Mouse (Mus musculus): ENCODE measurements around the gene Kif5a. TPM values are rescaled to one million over a fixed set of nuclear protein-coding genes. Genes with fewer than 3 reads are reported as not detected.

Kif5a gene
- polyA plus RNA-seq, 1 experiment = 0.29 TPM

- no peaks in the 10 kb centered on the region for H3K79me3 ChIP-seq (ENCODE audit: low read depth)
- no peaks in the 10 kb centered on the region for H3K79me2 ChIP-seq (ENCODE audit: control insufficient read depth, insufficient read depth)
- no peak overlapping the region for H3ac ChIP-seq (ENCODE audit: control insufficient read depth, insufficient read length, low read depth)
- TF ChIP-seq CTCF (IDR thresholded peaks at IDR 0.05; ENCODE audit: control insufficient read depth, insufficient read depth, insufficient read length) (no peak), MAX (IDR thresholded peaks at IDR 0.05) (no peak), MYOD1 (IDR thresholded peaks at IDR 0.05; ENCODE audit: control insufficient read depth, insufficient read length, low read depth) (no peak), CEBPB (IDR thresholded peaks at IDR 0.05; ENCODE audit: low read depth) (no peak), USF1 (IDR thresholded peaks at IDR 0.05; ENCODE audit: low read depth) (no peak), FOSL1 (IDR thresholded peaks at IDR 0.05; ENCODE audit: insufficient read depth, low read length, poor library complexity, severe bottlenecking) (no peak), MYOG (IDR thresholded peaks at IDR 0.05; ENCODE audit: control insufficient read depth, extremely low read depth, insufficient read length) (no peak)
- H3K27me3 ChIP-seq (ENCODE audit: control insufficient read depth, insufficient read depth, insufficient read length) = peaks cover 69% of the 10 kb centered on the region
- no peaks in the 10 kb centered on the region for H3K36me3 ChIP-seq (ENCODE audit: control insufficient read depth, insufficient read depth)
- H3K4me3 ChIP-seq (ENCODE audit: insufficient read depth, poor library complexity, severe bottlenecking) = no peak overlapping the region
Observed at GRCm38 (mm10) chr10:127236541-127236940, 26.6 kb downstream of the Kif5a start.

GRCm38 (mm10) chr10:127233141-127233540 lies 30.0 kb downstream of the Kif5a start:
- Histone ChIP-seq H3K4me3 (ENCODE audit: insufficient read depth, poor library complexity, severe bottlenecking) (no peak overlapping the region), H3K79me2 (ENCODE audit: control insufficient read depth, insufficient read depth) (no peaks in the 10 kb centered on the region), H3ac (ENCODE audit: control insufficient read depth, insufficient read length, low read depth) (no peak overlapping the region), H3K79me3 (ENCODE audit: low read depth) (no peaks in the 10 kb centered on the region), H3K36me3 (ENCODE audit: control insufficient read depth, insufficient read depth) (no peaks in the 10 kb centered on the region), H3K27me3 (ENCODE audit: control insufficient read depth, insufficient read depth, insufficient read length) (peaks cover 55% of the 10 kb centered on the region)
- TF ChIP-seq CEBPB (IDR thresholded peaks at IDR 0.05; ENCODE audit: low read depth) = no peak
- TF ChIP-seq MAX (IDR thresholded peaks at IDR 0.05) = no peak
- TF ChIP-seq USF1 (IDR thresholded peaks at IDR 0.05; ENCODE audit: low read depth) = no peak
- TF ChIP-seq MYOG (IDR thresholded peaks at IDR 0.05; ENCODE audit: control insufficient read depth, extremely low read depth, insufficient read length) = no peak
- no peak for TF ChIP-seq MYOD1 (IDR thresholded peaks at IDR 0.05; ENCODE audit: control insufficient read depth, insufficient read length, low read depth)
- TF ChIP-seq CTCF (IDR thresholded peaks at IDR 0.05; ENCODE audit: control insufficient read depth, insufficient read depth, insufficient read length) = no peak
- no peak for TF ChIP-seq FOSL1 (IDR thresholded peaks at IDR 0.05; ENCODE audit: insufficient read depth, low read length, poor library complexity, severe bottlenecking)

- Histone ChIP-seq H3K79me2 (ENCODE audit: control insufficient read depth, insufficient read depth) (no peaks in the 10 kb centered on the region), H3K79me3 (ENCODE audit: low read depth) (no peaks in the 10 kb centered on the region)
- no peak for TF ChIP-seq MYOD1 (IDR thresholded peaks at IDR 0.05; ENCODE audit: control insufficient read depth, insufficient read length, low read depth)
Observed at GRCm38 (mm10) chr10:127231741-127232140, 31.4 kb downstream of the Kif5a start.

GRCm38 (mm10) chr10:127230693-127231092 lies 32.5 kb downstream of the Kif5a start:
- TF ChIP-seq MYOD1 (IDR thresholded peaks at IDR 0.05; ENCODE audit: control insufficient read depth, insufficient read length, low read depth) = no peak
- no peak for TF ChIP-seq FOSL1 (IDR thresholded peaks at IDR 0.05; ENCODE audit: insufficient read depth, low read length, poor library complexity, severe bottlenecking)
- TF ChIP-seq MAX (IDR thresholded peaks at IDR 0.05) = no peak
- Histone ChIP-seq H3ac (ENCODE audit: control insufficient read depth, insufficient read length, low read depth) (no peak overlapping the region), H3K4me3 (ENCODE audit: insufficient read depth, poor library complexity, severe bottlenecking) (no peak overlapping the region), H3K27me3 (ENCODE audit: control insufficient read depth, insufficient read depth, insufficient read length) (peaks cover 34% of the 10 kb centered on the region), H3K79me2 (ENCODE audit: control insufficient read depth, insufficient read depth) (no peaks in the 10 kb centered on the region), H3K36me3 (ENCODE audit: control insufficient read depth, insufficient read depth) (no peaks in the 10 kb centered on the region), H3K79me3 (ENCODE audit: low read depth) (no peaks in the 10 kb centered on the region)

More at GRCm38 (mm10) chr10:127231741-127232140, 31.4 kb downstream of the Kif5a start:
- Histone ChIP-seq H3K36me3 (ENCODE audit: control insufficient read depth, insufficient read depth) (no peaks in the 10 kb centered on the region), H3K4me3 (ENCODE audit: insufficient read depth, poor library complexity, severe bottlenecking) (no peak overlapping the region), H3ac (ENCODE audit: control insufficient read depth, insufficient read length, low read depth) (no peak overlapping the region), H3K27me3 (ENCODE audit: control insufficient read depth, insufficient read depth, insufficient read length) (peaks cover 44% of the 10 kb centered on the region)

GRCm38 (mm10) chr10:127228897-127229296 lies 34.3 kb downstream of the Kif5a start:
- H3K36me3 ChIP-seq (ENCODE audit: control insufficient read depth, insufficient read depth) = no peaks in the 10 kb centered on the region
- H3K27me3 ChIP-seq (ENCODE audit: control insufficient read depth, insufficient read depth, insufficient read length) = peaks cover 28% of the 10 kb centered on the region
- TF ChIP-seq USF1 (IDR thresholded peaks at IDR 0.05; ENCODE audit: low read depth) (no peak), MAX (IDR thresholded peaks at IDR 0.05) (no peak), MYOD1 (IDR thresholded peaks at IDR 0.05; ENCODE audit: control insufficient read depth, insufficient read length, low read depth) (no peak), CEBPB (IDR thresholded peaks at IDR 0.05; ENCODE audit: low read depth) (no peak), MYOG (IDR thresholded peaks at IDR 0.05; ENCODE audit: control insufficient read depth, extremely low read depth, insufficient read length) (no peak), CTCF (IDR thresholded peaks at IDR 0.05; ENCODE audit: control insufficient read depth, insufficient read depth, insufficient read length) (peak; percentile 38), FOSL1 (IDR thresholded peaks at IDR 0.05; ENCODE audit: insufficient read depth, low read length, poor library complexity, severe bottlenecking) (no peak)
- H3K4me3 ChIP-seq (ENCODE audit: insufficient read depth, poor library complexity, severe bottlenecking) = no peak overlapping the region
- no peaks in the 10 kb centered on the region for H3K79me2 ChIP-seq (ENCODE audit: control insufficient read depth, insufficient read depth)
- H3ac ChIP-seq (ENCODE audit: control insufficient read depth, insufficient read length, low read depth) = no peak overlapping the region
- no peaks in the 10 kb centered on the region for H3K79me3 ChIP-seq (ENCODE audit: low read depth)

GRCm38 (mm10) chr10:127227163-127227562 lies 36.0 kb downstream of the Kif5a start:
- Histone ChIP-seq H3K79me3 (ENCODE audit: low read depth) (no peaks in the 10 kb centered on the region), H3K4me3 (ENCODE audit: insufficient read depth, poor library complexity, severe bottlenecking) (no peak overlapping the region), H3K27me3 (ENCODE audit: control insufficient read depth, insufficient read depth, insufficient read length) (peaks cover 32% of the 10 kb centered on the region), H3K36me3 (ENCODE audit: control insufficient read depth, insufficient read depth) (no peaks in the 10 kb centered on the region), H3ac (ENCODE audit: control insufficient read depth, insufficient read length, low read depth) (no peak overlapping the region), H3K79me2 (ENCODE audit: control insufficient read depth, insufficient read depth) (no peaks in the 10 kb centered on the region)
- TF ChIP-seq USF1 (IDR thresholded peaks at IDR 0.05; ENCODE audit: low read depth) (no peak), CTCF (IDR thresholded peaks at IDR 0.05; ENCODE audit: control insufficient read depth, insufficient read depth, insufficient read length) (no peak), MAX (IDR thresholded peaks at IDR 0.05) (no peak), MYOG (IDR thresholded peaks at IDR 0.05; ENCODE audit: control insufficient read depth, extremely low read depth, insufficient read length) (no peak)

Measured in C2C12 (cell line).